Mouse (Mus musculus): ENCODE data around the gene Mtrf1l. TPM values are rescaled to one million over a fixed set of nuclear protein-coding genes. Genes with fewer than 3 reads are reported as not detected.
A peak's percentile ranks its signal among the peaks of the same experiment; 100 is the strongest.

Gene Mtrf1l
- total and polyA plus RNA-seq, 3 experiments = 1.6 to 9.6 (median 8.4) TPM

GRCm38 (mm10) chr10:5806996-5807395, 16.7 kb downstream of the Mtrf1l start:
- no peak overlapping the region for H3K27ac ChIP-seq
- intact Hi-C loops (cut with DNase I) = loop anchor here (1.0 kb wide), 1 partner anchor 17 kb away; no protein-coding TSS in a partner anchor
- H3K27me3 ChIP-seq (ENCODE audit: control insufficient read depth, insufficient read depth, low read length) = no peaks in the 10 kb centered on the region
- H3K4me3 ChIP-seq = no peak overlapping the region
- DNase-seq = no peak
- H3K9ac ChIP-seq (ENCODE audit: low read depth, low read length) = no peak overlapping the region
- peaks cover 2% of the 10 kb centered on the region; the same call in 1 of the 2 replicates for H3K4me1 ChIP-seq (ENCODE audit: control insufficient read depth, insufficient read depth, low read length)
- no peaks in the 10 kb centered on the region; the same call in 1 of the 2 replicates for H3K79me2 ChIP-seq (replicated peaks; ENCODE audit: control insufficient read depth, insufficient read depth, low read length)
- 56% methylated on average over 4 of the region's 4 CpGs for WGBS
- TF ChIP-seq POLR2A (IDR thresholded peaks at IDR 0.05; ENCODE audit: insufficient read depth, low read depth, low read length) = no peak
- H3K36me3 ChIP-seq (ENCODE audit: control insufficient read depth, insufficient read depth, low read length) = peaks cover 2% of the 10 kb centered on the region; the same call in 1 of the 2 replicates

GRCm38 (mm10) chr10:5806416-5806815, 17.3 kb downstream of the Mtrf1l start:
- H3K36me3 ChIP-seq (ENCODE audit: control insufficient read depth, insufficient read depth, low read length) = peaks cover 2% of the 10 kb centered on the region; the same call in 1 of the 2 replicates
- H3K27me3 ChIP-seq (ENCODE audit: control insufficient read depth, insufficient read depth, low read length) = no peaks in the 10 kb centered on the region
- H3K4me1 ChIP-seq (ENCODE audit: control insufficient read depth, insufficient read depth, low read length) = peaks cover 2% of the 10 kb centered on the region; the same call in 1 of the 2 replicates
- TF ChIP-seq CTCF (IDR thresholded peaks at IDR 0.05) (no peak), EP300 (IDR thresholded peaks at IDR 0.05; ENCODE audit: insufficient read depth, low read depth, low read length) (no peak), POLR2A (IDR thresholded peaks at IDR 0.05; ENCODE audit: insufficient read depth, low read depth, low read length) (no peak)
- no peak for DNase-seq
- no peaks in the 10 kb centered on the region; the same call in 1 of the 2 replicates for H3K79me2 ChIP-seq (replicated peaks; ENCODE audit: control insufficient read depth, insufficient read depth, low read length)
- H3K4me3 ChIP-seq = peak overlapping the region; percentile 42
- peak overlapping the region; percentile 41; the same call in 1 of the 2 replicates for H3K9ac ChIP-seq (ENCODE audit: low read depth, low read length)
- intact Hi-C loops (cut with DNase I) = loop anchor here (1.0 kb wide), 1 partner anchor 18 kb away; no protein-coding TSS in a partner anchor
- peak overlapping the region; percentile 94 for H3K27ac ChIP-seq
- WGBS = 7% methylated on average over 8 of the region's 8 CpGs

DNA sequence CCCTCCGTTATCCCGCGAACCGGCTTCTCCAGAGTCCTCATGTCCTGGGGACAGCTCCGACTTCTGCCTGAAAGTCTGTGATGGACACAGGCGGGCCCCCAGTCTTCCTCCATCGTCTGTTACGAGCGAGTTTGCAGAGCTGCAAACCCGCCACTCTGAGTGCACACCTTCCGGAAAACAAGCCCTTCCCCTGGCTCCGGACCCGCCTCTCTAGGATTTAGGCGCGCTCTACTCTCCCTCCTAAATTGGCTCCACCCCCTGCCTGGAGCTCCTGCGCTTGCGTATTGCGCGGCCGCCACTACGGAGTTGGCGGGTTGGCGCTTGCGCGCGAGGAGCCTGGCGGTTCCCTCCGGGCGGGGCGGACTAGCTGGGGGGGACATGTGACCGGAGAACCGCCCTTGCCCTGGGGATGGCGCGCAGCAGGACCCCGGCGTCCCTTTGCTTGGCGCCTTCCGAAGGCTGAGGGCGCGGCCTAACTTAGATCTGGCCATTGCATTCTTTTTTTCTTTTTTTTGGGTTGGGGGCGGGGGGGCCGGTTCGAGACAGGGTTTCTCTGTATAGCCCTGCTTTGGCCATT, 17.9 kb downstream of the Mtrf1l start:
- peak overlapping the region; percentile 72 for H3K9ac ChIP-seq (ENCODE audit: low read depth, low read length)
- H3K79me2 ChIP-seq (replicated peaks; ENCODE audit: control insufficient read depth, insufficient read depth, low read length) = no peaks in the 10 kb centered on the region; the same call in 1 of the 2 replicates
- intact Hi-C loops (cut with DNase I) = loop anchor here (1.0 kb wide), 1 partner anchor 18 kb away; no protein-coding TSS in a partner anchor
- H3K4me1 ChIP-seq (ENCODE audit: control insufficient read depth, insufficient read depth, low read length) = peaks cover 2% of the 10 kb centered on the region; the same call in 1 of the 2 replicates
- H3K4me3 ChIP-seq = peak overlapping the region; percentile 49
- under 1% methylated on average over 43 of the region's 43 CpGs for WGBS
- H3K27me3 ChIP-seq (ENCODE audit: control insufficient read depth, insufficient read depth, low read length) = no peaks in the 10 kb centered on the region
- peak; percentile 95 to 98 for DNase-seq
- H3K36me3 ChIP-seq (ENCODE audit: control insufficient read depth, insufficient read depth, low read length) = peaks cover 2% of the 10 kb centered on the region
- 0 out of 2 replicates have a peak, but pooled peaks have one; percentile 56 for TF ChIP-seq EP300 (IDR thresholded peaks at IDR 0.05; ENCODE audit: insufficient read depth, low read depth, low read length)
- TF ChIP-seq CTCF (IDR thresholded peaks at IDR 0.05) = no peak
- TF ChIP-seq POLR2A (IDR thresholded peaks at IDR 0.05; ENCODE audit: insufficient read depth, low read depth, low read length) = peak; percentile 75
- H3K27ac ChIP-seq = peak overlapping the region; percentile 94

- TF ChIP-seq CTCF (IDR thresholded peaks at IDR 0.05) = 0 out of 2 replicates have a peak, but pooled peaks have one; percentile 21
- TF ChIP-seq POLR2A (IDR thresholded peaks at IDR 0.05; ENCODE audit: insufficient read depth, low read depth, low read length) = no peak
- Histone ChIP-seq H3K4me1 (ENCODE audit: control insufficient read depth, insufficient read depth, low read length) (peaks cover 2% of the 10 kb centered on the region; the same call in 1 of the 2 replicates), H3K9ac (ENCODE audit: low read depth, low read length) (peak within 1 kb of the TSS; percentile 72), H3K79me2 (replicated peaks; ENCODE audit: control insufficient read depth, insufficient read depth, low read length) (no peaks in the 10 kb centered on the region; the same call in 1 of the 2 replicates), H3K4me3 (peak within 1 kb of the TSS; percentile 58), H3K36me3 (ENCODE audit: control insufficient read depth, insufficient read depth, low read length) (peaks cover 2% of the 10 kb centered on the region), H3K27ac (peak within 1 kb of the TSS; percentile 94), H3K27me3 (ENCODE audit: control insufficient read depth, insufficient read depth, low read length) (no peaks in the 10 kb centered on the region)
- DNase-seq = peak; percentile 97 to 99
- intact Hi-C loops (cut with DNase I) = no loop called here
- under 1% methylated on average over 42 of the region's 42 CpGs for WGBS
Measured at GRCm38 (mm10) chr10:5805243-5805730, 18.4 kb downstream of the Mtrf1l start, which contains the start of gene Fbxo5. Fbxo5 (minus strand) TSS chr10:5805600.

- Histone ChIP-seq H3K9ac (ENCODE audit: low read depth, low read length) (no peak overlapping the region), H3K4me1 (ENCODE audit: control insufficient read depth, insufficient read depth, low read length) (peaks cover 2% of the 10 kb centered on the region; the same call in 1 of the 2 replicates), H3K4me3 (peak overlapping the region; percentile 58), H3K79me2 (replicated peaks; ENCODE audit: control insufficient read depth, insufficient read depth, low read length) (no peaks in the 10 kb centered on the region; the same call in 1 of the 2 replicates), H3K27me3 (ENCODE audit: control insufficient read depth, insufficient read depth, low read length) (no peaks in the 10 kb centered on the region), H3K27ac (no peak overlapping the region), H3K36me3 (ENCODE audit: control insufficient read depth, insufficient read depth, low read length) (peaks cover 2% of the 10 kb centered on the region)
- intact Hi-C loops (cut with DNase I) = loop anchor here (5.0 kb wide), 2 partner anchors 33 to 1973 kb away; no protein-coding TSS in a partner anchor
- WGBS = 2% methylated on average over 23 of the region's 24 CpGs
- DNase-seq = no peak
- TF ChIP-seq EP300 (IDR thresholded peaks at IDR 0.05; ENCODE audit: insufficient read depth, low read depth, low read length) (no peak), POLR2A (IDR thresholded peaks at IDR 0.05; ENCODE audit: insufficient read depth, low read depth, low read length) (no peak), CTCF (IDR thresholded peaks at IDR 0.05) (no peak)
Measured at GRCm38 (mm10) chr10:5804691-5805156, 19.0 kb downstream of the Mtrf1l start.
